Mouse (Mus musculus) layer of hippocampus, adult 9-10 months (tissue): ENCODE results near the gene Btnl9.
"Not testable (repeated sequence)": the region's sequence is repeated elsewhere in the genome, so short reads cannot be mapped to it uniquely, and the experiment has no call there.

Experiments used
- DNase-seq: peaks from one replicate; pipeline ENCODE4 v3.0.0; 2022; ENCODE audit warnings: low spot score

The Btnl9 gene

GRCm38 (mm10) chr11:49176047-49176779, 10.7 kb downstream of the Btnl9 start:
- DNase-seq: not testable (repeated sequence)

- DNase-seq: no peak
Observed at GRCm38 (mm10) chr11:49175345-49175744, 11.6 kb downstream of the Btnl9 start.

GRCm38 (mm10) chr11:49170576-49170975, 16.4 kb downstream of the Btnl9 start:
- DNase-seq: no peak

- no peak for DNase-seq
Observed at GRCm38 (mm10) chr11:49168839-49169611, 17.9 kb downstream of the Btnl9 start.

GRCm38 (mm10) chr11:49156821-49157814, 29.8 kb downstream of the Btnl9 start:
- no peak for DNase-seq

GRCm38 (mm10) chr11:49154077-49154476, 32.9 kb downstream of the Btnl9 start, which contains the start of gene Olfr1394:
Olfr1394 (plus strand) TSS chr11:49154377.
- DNase-seq: no peak

GRCm38 (mm10) chr11:49141974-49142373, 45.0 kb downstream of the Btnl9 start, which contains the start of gene Olfr1395:
Olfr1395 (plus strand) TSS chr11:49142274.
- DNase-seq: no peak

- no peak for DNase-seq
Observed at GRCm38 (mm10) chr11:49124169-49124568, 62.8 kb downstream of the Btnl9 start.

- no peak for DNase-seq
Observed at GRCm38 (mm10) chr11:49119635-49120034, 67.3 kb downstream of the Btnl9 start.
